Mouse (Mus musculus) forebrain, embryonic 12.5 days (tissue): ENCODE data around the gene 1700016D06Rik. TPM values are rescaled to one million over a fixed set of nuclear protein-coding genes. Genes with fewer than 3 reads are reported as not detected.

ENCODE experiments used
- ATAC-seq: fragments of 200-750 bp; cut with Nextera tagmentation; 2 replicates; pipeline ENCODE4 v1.8.0; 2017; ENCODE audit warnings: moderate TSS enrichment; ENCODE audit not compliant: low FRiP score
- H3K27ac ChIP-seq: fragments of 300-500 bp; sonication (generic); 2 replicates; pipeline ENCODE4 v1.5.1; 2016; ENCODE audit warnings: mild to moderate bottlenecking
- H3K27me3 ChIP-seq: fragments of 300-500 bp; sonication (generic); 2 replicates; pipeline ENCODE4 v1.6.1; 2016; ENCODE audit warnings: mild to moderate bottlenecking
- H3K36me3 ChIP-seq: fragments of 300-500 bp; sonication (generic); replicated peaks from 2 replicates; pipeline ENCODE4 v1.6.1; 2016; ENCODE audit warnings: mild to moderate bottlenecking
- H3K4me1 ChIP-seq: fragments of 300-500 bp; sonication (generic); 2 replicates; pipeline ENCODE4 v1.6.1; 2016
- H3K4me2 ChIP-seq: fragments of 300-500 bp; sonication (generic); 2 replicates; pipeline ENCODE4 v1.6.1; 2016; ENCODE audit warnings: mild to moderate bottlenecking, moderate library complexity
- H3K4me3 ChIP-seq: fragments of 300-500 bp; sonication (generic); replicated peaks from 2 replicates; pipeline ENCODE4 v1.5.1; 2016; ENCODE audit warnings: mild to moderate bottlenecking
- H3K9ac ChIP-seq: fragments of 300-500 bp; sonication (generic); 2 replicates; pipeline ENCODE4 v1.6.1; 2016; ENCODE audit warnings: mild to moderate bottlenecking
- H3K9me3 ChIP-seq: fragments of 300-500 bp; sonication (generic); 2 replicates; pipeline ENCODE4 v1.6.1; 2016
- WGBS: fragments of 180-500 bp; shearing (Covaris S2); methylation state at CpG from one replicate; pipeline ENCODE4 v1.1.7; 2016; 5-methylcytosine and 5-hydroxymethylcytosine counted together
- polyA plus RNA-seq: library from polyadenylated mRNA; unstranded; fragments of >200 nt; fragmentation: Nextera tagmentation; extraction: Ambion mirVana; gene quantifications from 2 replicates; pipeline ENCODE4 v1.2.1, GENCODE M21; 2016

Gene 1700016D06Rik
- polyA plus RNA-seq, result not detected in 2 replicates

GRCm38 (mm10) chr8:11701033-11701362, at the start of gene 1700016D06Rik:
1700016D06Rik (minus strand) TSS chr8:11701063.
- H3K27ac ChIP-seq, result no peak within 1 kb of the TSS
- H3K27me3 ChIP-seq, result peaks cover 15% of the 10 kb centered on the region
- H3K9ac ChIP-seq, result peak within 1 kb of the TSS; percentile 36; the same call in 1 of the 2 replicates
- H3K4me3 ChIP-seq, result peak within 1 kb of the TSS; percentile 16
- no peak for ATAC-seq
- WGBS, result 72% methylated on average over 6 of the region's 6 CpGs
- H3K36me3 ChIP-seq, result no peaks in the 10 kb centered on the region
- H3K4me2 ChIP-seq, result peak within 1 kb of the TSS; percentile 47
- no peaks in the 10 kb centered on the region for H3K9me3 ChIP-seq
- peaks cover 6% of the 10 kb centered on the region for H3K4me1 ChIP-seq

- H3K36me3 ChIP-seq, result no peaks in the 10 kb centered on the region
- 70% methylated on average over 6 of the region's 6 CpGs for WGBS
- no peak overlapping the region for H3K4me3 ChIP-seq
- no peaks in the 10 kb centered on the region for H3K9me3 ChIP-seq
- no peak for ATAC-seq
- H3K9ac ChIP-seq, result no peak overlapping the region
- H3K27ac ChIP-seq, result no peak overlapping the region
- H3K27me3 ChIP-seq, result no peaks in the 10 kb centered on the region
- no peak overlapping the region for H3K4me2 ChIP-seq
- peaks cover 14% of the 10 kb centered on the region for H3K4me1 ChIP-seq
These were observed 48.6 kb upstream of the 1700016D06Rik start for GRCm38 (mm10) chr8:11749472-11749871.

GRCm38 (mm10) chr8:11746850-11747600, 46.2 kb upstream of the 1700016D06Rik start:
- WGBS, result 84% methylated on average over 11 of the region's 11 CpGs
- peaks cover 14% of the 10 kb centered on the region for H3K4me1 ChIP-seq
- H3K9ac ChIP-seq, result no peak overlapping the region
- no peak overlapping the region for H3K27ac ChIP-seq
- H3K4me3 ChIP-seq, result no peak overlapping the region
- H3K9me3 ChIP-seq, result no peaks in the 10 kb centered on the region
- no peaks in the 10 kb centered on the region for H3K36me3 ChIP-seq
- no peaks in the 10 kb centered on the region for H3K27me3 ChIP-seq
- H3K4me2 ChIP-seq, result no peak overlapping the region
- no peak for ATAC-seq

GRCm38 (mm10) chr8:11743580-11743979, 42.7 kb upstream of the 1700016D06Rik start:
- Histone ChIP-seq H3K27ac (no peak overlapping the region), H3K27me3 (no peaks in the 10 kb centered on the region), H3K4me3 (no peak overlapping the region), H3K4me1 (peaks cover 10% of the 10 kb centered on the region), H3K4me2 (no peak overlapping the region), H3K9ac (no peak overlapping the region), H3K36me3 (peaks cover 25% of the 10 kb centered on the region), H3K9me3 (no peaks in the 10 kb centered on the region)
- WGBS, result 88% methylated on average over 10 of the region's 10 CpGs
- ATAC-seq, result no peak

GRCm38 (mm10) chr8:11740857-11741256, 40.0 kb upstream of the 1700016D06Rik start:
- no peak for ATAC-seq
- WGBS, result 89% methylated on average over 2 of the region's 2 CpGs

GRCm38 (mm10) chr8:11739082-11739481, 38.2 kb upstream of the 1700016D06Rik start:
- H3K27me3 ChIP-seq, result no peaks in the 10 kb centered on the region
- no peak overlapping the region for H3K27ac ChIP-seq
- no peak overlapping the region for H3K9ac ChIP-seq
- 88% methylated on average over 5 of the region's 5 CpGs for whole genome bisulfite sequencing
- no peak overlapping the region for H3K4me3 ChIP-seq
- no peaks in the 10 kb centered on the region for H3K9me3 ChIP-seq
- no peak for ATAC-seq
- H3K36me3 ChIP-seq, result peaks cover 58% of the 10 kb centered on the region
- H3K4me1 ChIP-seq, result no peaks in the 10 kb centered on the region; the same call in 1 of the 2 replicates
- no peak overlapping the region for H3K4me2 ChIP-seq

More at GRCm38 (mm10) chr8:11740857-11741256, 40.0 kb upstream of the 1700016D06Rik start:
- Histone ChIP-seq H3K4me1 (peaks cover 3% of the 10 kb centered on the region; the same call in 1 of the 2 replicates), H3K27me3 (no peaks in the 10 kb centered on the region), H3K36me3 (peaks cover 47% of the 10 kb centered on the region), H3K4me3 (no peak overlapping the region), H3K9ac (no peak overlapping the region), H3K9me3 (no peaks in the 10 kb centered on the region), H3K4me2 (no peak overlapping the region), H3K27ac (no peak overlapping the region)

GRCm38 (mm10) chr8:11737096-11737495, 36.2 kb upstream of the 1700016D06Rik start:
- Histone ChIP-seq H3K9me3 (no peaks in the 10 kb centered on the region), H3K36me3 (peaks cover 64% of the 10 kb centered on the region), H3K9ac (no peak overlapping the region), H3K4me1 (peaks cover 2% of the 10 kb centered on the region; the same call in 1 of the 2 replicates), H3K27ac (no peak overlapping the region), H3K4me3 (no peak overlapping the region), H3K4me2 (no peak overlapping the region), H3K27me3 (no peaks in the 10 kb centered on the region)
- WGBS, result 88% methylated on average over 6 of the region's 6 CpGs
- ATAC-seq, result no peak

- no peak overlapping the region for H3K4me3 ChIP-seq
- peaks cover 60% of the 10 kb centered on the region for H3K36me3 ChIP-seq
- no peak overlapping the region for H3K4me2 ChIP-seq
- H3K27me3 ChIP-seq, result no peaks in the 10 kb centered on the region
- H3K4me1 ChIP-seq, result peaks cover 10% of the 10 kb centered on the region
- H3K27ac ChIP-seq, result no peak overlapping the region
- no peak overlapping the region for H3K9ac ChIP-seq
- no peak for ATAC-seq
- WGBS, result 88% methylated on average over 15 of the region's 15 CpGs
- no peaks in the 10 kb centered on the region for H3K9me3 ChIP-seq
These were observed 34.9 kb upstream of the 1700016D06Rik start for GRCm38 (mm10) chr8:11735672-11736235.

- Histone ChIP-seq H3K9me3 (no peaks in the 10 kb centered on the region), H3K27ac (no peak overlapping the region), H3K9ac (peak overlapping the region; percentile 30; the same call in 1 of the 2 replicates), H3K4me3 (no peak overlapping the region), H3K27me3 (peaks cover 11% of the 10 kb centered on the region; the same call in 1 of the 2 replicates), H3K4me2 (peak overlapping the region; percentile 74), H3K36me3 (peaks cover 18% of the 10 kb centered on the region), H3K4me1 (peaks cover 34% of the 10 kb centered on the region)
- 73% methylated on average over 12 of the region's 12 CpGs for WGBS
- no peak for ATAC-seq
These were observed 29.5 kb upstream of the 1700016D06Rik start for GRCm38 (mm10) chr8:11730271-11730940.

- Histone ChIP-seq H3K4me3 (peak overlapping the region; percentile 80), H3K36me3 (0 out of 2 replicates have a peak, but pooled peaks cover 3% of the 10 kb centered on the region), H3K4me1 (peaks cover 34% of the 10 kb centered on the region), H3K27me3 (peaks cover 19% of the 10 kb centered on the region; the same call in 1 of the 2 replicates), H3K27ac (peak overlapping the region; percentile 99), H3K9me3 (no peaks in the 10 kb centered on the region), H3K4me2 (peak overlapping the region; percentile 74), H3K9ac (peak overlapping the region; percentile 93)
- WGBS, result under 1% methylated on average over 60 of the region's 61 CpGs
- peak; percentile 50 for ATAC-seq
These were observed 27.8 kb upstream of the 1700016D06Rik start for GRCm38 (mm10) chr8:11728482-11729295.

GRCm38 (mm10) chr8:11727651-11728481, 27.0 kb upstream of the 1700016D06Rik start, which contains the start of gene Arhgef7:
Arhgef7 (plus strand) TSS chr8:11727721.
- ATAC-seq, result peak; percentile 90
- H3K27me3 ChIP-seq, result peaks cover 22% of the 10 kb centered on the region; the same call in 1 of the 2 replicates

More at GRCm38 (mm10) chr8:11727651-11728481, 27.0 kb upstream of the 1700016D06Rik start, which contains the start of gene Arhgef7:
- Histone ChIP-seq H3K4me3 (peak within 1 kb of the TSS; percentile 80), H3K27ac (peak within 1 kb of the TSS; percentile 99), H3K4me1 (peaks cover 34% of the 10 kb centered on the region), H3K4me2 (peak within 1 kb of the TSS; percentile 74), H3K9me3 (no peaks in the 10 kb centered on the region), H3K36me3 (0 out of 2 replicates have a peak, but pooled peaks cover 3% of the 10 kb centered on the region), H3K9ac (peak within 1 kb of the TSS; percentile 93)
- WGBS, result under 1% methylated on average over 118 of the region's 127 CpGs
